Mouse (Mus musculus) heart, embryonic 13.5 days (tissue): ENCODE results near the gene Lmcd1. TPM values are rescaled to one million over a fixed set of nuclear protein-coding genes. Genes with fewer than 3 reads are reported as not detected.

Source experiments
- ATAC-seq: fragments of 200-750 bp; cut with Nextera tagmentation; 2 replicates; pipeline ENCODE4 v1.8.0; 2017; ENCODE audit warnings: moderate TSS enrichment; ENCODE audit not compliant: insufficient number of reproducible peaks, low FRiP score, low TSS enrichment; ENCODE audit errors: extremely low read depth
- H3K27ac ChIP-seq: fragments of 300-500 bp; sonication (generic); replicated peaks from 2 replicates; pipeline ENCODE4 v1.5.1; 2015; ENCODE audit warnings: moderate library complexity, mild to moderate bottlenecking, inconsistent platforms
- H3K27me3 ChIP-seq: fragments of 300-500 bp; sonication (generic); replicated peaks from 2 replicates; pipeline ENCODE4 v1.6.1; 2015; ENCODE audit warnings: mild to moderate bottlenecking, inconsistent platforms
- H3K36me3 ChIP-seq: fragments of 300-500 bp; sonication (generic); 2 replicates; pipeline ENCODE4 v1.6.1; 2015; ENCODE audit warnings: mild to moderate bottlenecking, inconsistent platforms
- H3K4me1 ChIP-seq: fragments of 300-500 bp; sonication (generic); 2 replicates; pipeline ENCODE4 v1.6.1; 2015; ENCODE audit warnings: inconsistent platforms
- H3K4me2 ChIP-seq: fragments of 300-500 bp; sonication (generic); 2 replicates; pipeline ENCODE4 v1.6.1; 2015; ENCODE audit warnings: inconsistent platforms, mild to moderate bottlenecking, moderate library complexity
- H3K4me3 ChIP-seq: fragments of 300-500 bp; sonication (generic); 2 replicates; pipeline ENCODE4 v1.5.1; 2015; ENCODE audit warnings: moderate library complexity, mild to moderate bottlenecking, inconsistent platforms
- H3K9ac ChIP-seq: fragments of 300-500 bp; sonication (generic); 2 replicates; pipeline ENCODE4 v1.6.1; 2015; ENCODE audit warnings: inconsistent platforms, mild to moderate bottlenecking, moderate library complexity
- H3K9me3 ChIP-seq: fragments of 300-500 bp; sonication (generic); 2 replicates; pipeline ENCODE4 v1.6.1; 2016; ENCODE audit warnings: inconsistent platforms
- WGBS: fragments of 180-500 bp; shearing (Covaris S2); methylation state at CpG from one replicate; pipeline ENCODE4 v1.1.7; 2015; ENCODE audit warnings: mixed read lengths; 5-methylcytosine and 5-hydroxymethylcytosine counted together
- polyA plus RNA-seq: library from polyadenylated mRNA; unstranded; fragments of >200 nt; fragmentation: Nextera tagmentation; extraction: Ambion mirVana; gene quantifications from 2 replicates; pipeline ENCODE4 v1.2.1, GENCODE M21; 2015

Gene Lmcd1
- polyA plus RNA-seq, 1 experiment from 2014 or later: 47.8 TPM

GRCm38 (mm10) chr6:112320679-112321078, 47.1 kb downstream of the Lmcd1 start:
- Histone ChIP-seq H3K4me3 (no peak overlapping the region), H3K4me2 (no peak overlapping the region), H3K4me1 (no peaks in the 10 kb centered on the region), H3K27ac (no peak overlapping the region), H3K36me3 (peaks cover 55% of the 10 kb centered on the region), H3K9ac (no peak overlapping the region), H3K27me3 (no peaks in the 10 kb centered on the region), H3K9me3 (no peaks in the 10 kb centered on the region)
- ATAC-seq: no peak
- 46% methylated on average over 5 of the region's 5 CpGs for WGBS

GRCm38 (mm10) chr6:112322916-112323315, 49.4 kb downstream of the Lmcd1 start:
- no peak overlapping the region for H3K27ac ChIP-seq
- 73% methylated on average over 5 of the region's 5 CpGs for WGBS
- ATAC-seq: no peak
- no peaks in the 10 kb centered on the region for H3K27me3 ChIP-seq
- no peaks in the 10 kb centered on the region for H3K9me3 ChIP-seq
- peaks cover 43% of the 10 kb centered on the region for H3K36me3 ChIP-seq
- H3K4me2 ChIP-seq: no peak overlapping the region
- no peak overlapping the region for H3K4me3 ChIP-seq
- no peak overlapping the region for H3K9ac ChIP-seq
- H3K4me1 ChIP-seq: peaks cover 9% of the 10 kb centered on the region

GRCm38 (mm10) chr6:112325213-112325612, 51.7 kb downstream of the Lmcd1 start:
- Histone ChIP-seq H3K4me3 (no peak overlapping the region), H3K9me3 (no peaks in the 10 kb centered on the region), H3K36me3 (peaks cover 46% of the 10 kb centered on the region), H3K27me3 (no peaks in the 10 kb centered on the region), H3K4me1 (peaks cover 14% of the 10 kb centered on the region), H3K27ac (no peak overlapping the region), H3K9ac (no peak overlapping the region), H3K4me2 (no peak overlapping the region)
- ATAC-seq: no peak
- WGBS: 91% methylated on average over 3 of the region's 3 CpGs

- WGBS: 45% methylated on average over 5 of the region's 5 CpGs
- ATAC-seq: no peak
- H3K27ac ChIP-seq: peak overlapping the region; percentile 20; the same call in 1 of the 2 replicates
Observed at GRCm38 (mm10) chr6:112327793-112328192, 54.2 kb downstream of the Lmcd1 start.

GRCm38 (mm10) chr6:112330520-112331222, 57.1 kb downstream of the Lmcd1 start:
- H3K36me3 ChIP-seq: peaks cover 45% of the 10 kb centered on the region
- ATAC-seq: no peak
- no peak overlapping the region for H3K27ac ChIP-seq
- peaks cover 14% of the 10 kb centered on the region for H3K4me1 ChIP-seq
- H3K4me3 ChIP-seq: no peak overlapping the region
- 82% methylated on average over 5 of the region's 5 CpGs for WGBS
- H3K4me2 ChIP-seq: no peak overlapping the region
- no peak overlapping the region for H3K9ac ChIP-seq
- H3K27me3 ChIP-seq: no peaks in the 10 kb centered on the region
- no peaks in the 10 kb centered on the region for H3K9me3 ChIP-seq

More at GRCm38 (mm10) chr6:112327793-112328192, 54.2 kb downstream of the Lmcd1 start:
- Histone ChIP-seq H3K9me3 (no peaks in the 10 kb centered on the region), H3K27me3 (no peaks in the 10 kb centered on the region), H3K9ac (no peak overlapping the region), H3K4me1 (peaks cover 14% of the 10 kb centered on the region), H3K4me3 (no peak overlapping the region), H3K36me3 (peaks cover 56% of the 10 kb centered on the region), H3K4me2 (no peak overlapping the region)

GRCm38 (mm10) chr6:112331223-112331598, 57.7 kb downstream of the Lmcd1 start:
- no peak for ATAC-seq
- Histone ChIP-seq H3K4me2 (no peak overlapping the region), H3K27me3 (no peaks in the 10 kb centered on the region), H3K4me1 (peaks cover 14% of the 10 kb centered on the region), H3K9me3 (no peaks in the 10 kb centered on the region), H3K9ac (no peak overlapping the region), H3K27ac (no peak overlapping the region), H3K36me3 (peaks cover 44% of the 10 kb centered on the region), H3K4me3 (no peak overlapping the region)
- WGBS: 70% methylated on average over 6 of the region's 6 CpGs

GRCm38 (mm10) chr6:112333930-112334329, 60.4 kb downstream of the Lmcd1 start:
- no peak overlapping the region for H3K4me3 ChIP-seq
- H3K36me3 ChIP-seq: peaks cover 31% of the 10 kb centered on the region
- WGBS: 69% methylated on average over 5 of the region's 5 CpGs
- no peak overlapping the region for H3K4me2 ChIP-seq
- H3K4me1 ChIP-seq: no peaks in the 10 kb centered on the region
- no peaks in the 10 kb centered on the region for H3K27me3 ChIP-seq
- ATAC-seq: no peak
- no peak overlapping the region for H3K9ac ChIP-seq
- no peaks in the 10 kb centered on the region for H3K9me3 ChIP-seq
- no peak overlapping the region for H3K27ac ChIP-seq

- H3K9ac ChIP-seq: no peak overlapping the region
- no peak overlapping the region for H3K4me2 ChIP-seq
- H3K27ac ChIP-seq: no peak overlapping the region
- H3K9me3 ChIP-seq: no peaks in the 10 kb centered on the region
- no peaks in the 10 kb centered on the region for H3K27me3 ChIP-seq
- ATAC-seq: no peak
- 73% methylated on average over 6 of the region's 6 CpGs for WGBS
- H3K4me1 ChIP-seq: no peaks in the 10 kb centered on the region
- H3K36me3 ChIP-seq: no peaks in the 10 kb centered on the region
- H3K4me3 ChIP-seq: no peak overlapping the region
Observed at GRCm38 (mm10) chr6:112337667-112338066, 64.1 kb downstream of the Lmcd1 start.

- no peaks in the 10 kb centered on the region for H3K9me3 ChIP-seq
- H3K36me3 ChIP-seq: no peaks in the 10 kb centered on the region
- no peak for ATAC-seq
- no peak overlapping the region for H3K27ac ChIP-seq
- no peak overlapping the region for H3K9ac ChIP-seq
- H3K4me3 ChIP-seq: no peak overlapping the region
- H3K4me2 ChIP-seq: no peak overlapping the region
- H3K27me3 ChIP-seq: no peaks in the 10 kb centered on the region
- H3K4me1 ChIP-seq: no peaks in the 10 kb centered on the region
- 75% methylated on average over 4 of the region's 4 CpGs for WGBS
Observed at GRCm38 (mm10) chr6:112339016-112339415, 65.5 kb downstream of the Lmcd1 start.

- no peak for ATAC-seq
- H3K9ac ChIP-seq: no peak overlapping the region
- no peaks in the 10 kb centered on the region; the same call in 1 of the 2 replicates for H3K27me3 ChIP-seq
- H3K4me1 ChIP-seq: peaks cover 4% of the 10 kb centered on the region; the same call in 1 of the 2 replicates
- 85% methylated on average over 4 of the region's 4 CpGs for WGBS
- H3K4me2 ChIP-seq: no peak overlapping the region
- no peak overlapping the region for H3K4me3 ChIP-seq
- H3K9me3 ChIP-seq: no peaks in the 10 kb centered on the region
- H3K27ac ChIP-seq: no peak overlapping the region
- H3K36me3 ChIP-seq: no peaks in the 10 kb centered on the region
Observed at GRCm38 (mm10) chr6:112350452-112350851, 76.9 kb downstream of the Lmcd1 start.

- no peaks in the 10 kb centered on the region for H3K4me1 ChIP-seq
- WGBS: 82% methylated on average over 1 of the region's 1 CpGs
- no peaks in the 10 kb centered on the region for H3K36me3 ChIP-seq
- H3K9ac ChIP-seq: no peak overlapping the region
- H3K27me3 ChIP-seq: no peaks in the 10 kb centered on the region
- H3K27ac ChIP-seq: no peak overlapping the region
- H3K4me3 ChIP-seq: no peak overlapping the region
- no peak overlapping the region for H3K4me2 ChIP-seq
- no peak for ATAC-seq
- no peaks in the 10 kb centered on the region for H3K9me3 ChIP-seq
Observed at GRCm38 (mm10) chr6:112359341-112359740, 85.8 kb downstream of the Lmcd1 start.

GRCm38 (mm10) chr6:112360676-112361075, 87.1 kb downstream of the Lmcd1 start:
- H3K36me3 ChIP-seq: no peaks in the 10 kb centered on the region
- no peak overlapping the region for H3K4me2 ChIP-seq
- no peak overlapping the region for H3K9ac ChIP-seq
- H3K9me3 ChIP-seq: no peaks in the 10 kb centered on the region
- no peaks in the 10 kb centered on the region for H3K27me3 ChIP-seq
- 84% methylated on average over 8 of the region's 8 CpGs for WGBS
- no peak overlapping the region for H3K4me3 ChIP-seq
- no peaks in the 10 kb centered on the region for H3K4me1 ChIP-seq
- ATAC-seq: no peak
- H3K27ac ChIP-seq: no peak overlapping the region
